Mouse (Mus musculus) forebrain, embryonic 14.5 days (tissue): ENCODE measurements around the gene Sdc1. TPM values are rescaled to one million over a fixed set of nuclear protein-coding genes. Genes with fewer than 3 reads are reported as not detected.

Experiments
- ATAC-seq: fragments of 200-750 bp; cut with Nextera tagmentation; 2 replicates; pipeline ENCODE4 v1.8.0; 2017; ENCODE audit warnings: mild to moderate bottlenecking, moderate library complexity
- DNase-seq: peaks from one replicate; pipeline ENCODE4 v3.0.0-alpha.2; 2015; ENCODE audit warnings: low spot score
- H3K27ac ChIP-seq: fragments of 300-500 bp; sonication (generic); 2 replicates; pipeline ENCODE4 v1.5.1; 2014; ENCODE audit warnings: low read depth, mild to moderate bottlenecking, control low read depth, low read length, moderate library complexity
- H3K27me3 ChIP-seq: fragments of 300-500 bp; sonication (generic); replicated peaks from 2 replicates; pipeline ENCODE4 v1.6.1; 2014; ENCODE audit warnings: low read length, control low read depth, mixed read lengths; ENCODE audit not compliant: control insufficient read depth, insufficient read depth
- H3K36me3 ChIP-seq: fragments of 300-500 bp; sonication (generic); 2 replicates; pipeline ENCODE4 v1.6.1; 2014; ENCODE audit warnings: low read length, control low read depth; ENCODE audit not compliant: control insufficient read depth, insufficient read depth
- H3K4me1 ChIP-seq: fragments of 300-500 bp; sonication (generic); 2 replicates; pipeline ENCODE4 v1.6.1; 2014; ENCODE audit warnings: antibody characterized with exemption, low read length, control low read depth; ENCODE audit not compliant: control insufficient read depth, insufficient read depth
- H3K4me2 ChIP-seq: fragments of 300-500 bp; sonication (generic); 2 replicates; pipeline ENCODE4 v1.6.1; 2014; ENCODE audit warnings: mild to moderate bottlenecking, control low read depth, low read length
- H3K4me3 ChIP-seq: fragments of 300-500 bp; sonication (generic); 2 replicates; pipeline ENCODE4 v1.5.1; 2014; ENCODE audit warnings: low read depth, low read length, control low read depth
- H3K9ac ChIP-seq: fragments of 300-500 bp; sonication (generic); 2 replicates; pipeline ENCODE4 v1.6.1; 2014; ENCODE audit warnings: mild to moderate bottlenecking, low read length, control low read depth, moderate library complexity
- H3K9me3 ChIP-seq: fragments of 300-500 bp; sonication (generic); replicated peaks from 2 replicates; pipeline ENCODE4 v1.6.1; 2016; ENCODE audit warnings: low read length, control low read depth, mixed read lengths; ENCODE audit not compliant: control insufficient read depth
- WGBS: fragments of 180-500 bp; shearing (Covaris S2); extraction: QIAGEN DNeasy Blood & Tissue Kit; methylation state at CpG from one replicate; pipeline ENCODE4 v1.1.7; 2014; 5-methylcytosine and 5-hydroxymethylcytosine counted together
- polyA plus RNA-seq: library from polyadenylated mRNA; unstranded; fragments of >200 nt; fragmentation: Nextera tagmentation; extraction: Ambion mirVana; gene quantifications from 2 replicates; pipeline ENCODE4 v1.2.1, GENCODE M21; 2014

Sdc1 gene
- polyA plus RNA-seq, 1 experiment from 2014 or later: 21.3 TPM

DNA sequence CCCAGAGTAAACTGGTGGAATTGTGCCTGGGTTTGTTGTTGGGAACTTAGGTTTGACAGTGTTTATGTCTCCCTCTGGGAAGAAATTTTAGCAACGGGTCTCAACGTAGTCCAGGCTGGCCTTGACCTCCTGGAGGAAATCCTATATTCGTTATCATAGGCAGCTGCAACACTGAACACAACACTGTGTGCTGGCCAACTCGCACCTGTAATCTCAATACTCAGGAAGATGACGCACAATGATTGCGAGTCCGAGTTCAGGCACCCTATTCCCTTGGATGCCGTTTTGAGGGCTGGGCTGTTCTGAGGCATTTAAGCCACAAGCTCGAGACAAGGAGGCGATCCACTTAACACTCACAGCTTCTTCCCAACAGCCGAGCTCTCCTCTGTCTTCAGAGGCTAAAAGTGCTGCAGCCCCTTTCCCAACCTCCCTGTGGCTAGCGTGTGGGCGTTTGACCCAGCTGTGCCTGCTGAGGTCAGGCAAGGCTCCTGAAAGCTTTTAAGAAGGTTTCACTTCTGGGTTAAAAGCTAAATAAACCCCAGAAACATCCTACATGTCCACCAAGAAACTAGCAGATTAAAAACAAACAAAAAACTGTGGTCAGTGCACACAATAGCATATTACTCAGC is 58.0 kb downstream of the Sdc1 start:
- no peak overlapping the region for H3K4me2 ChIP-seq
- 80% methylated on average over 13 of the region's 13 CpGs for WGBS
- H3K9ac ChIP-seq: no peak overlapping the region
- no peak overlapping the region for H3K4me3 ChIP-seq
- H3K36me3 ChIP-seq: no peaks in the 10 kb centered on the region
- no peaks in the 10 kb centered on the region for H3K27me3 ChIP-seq
- H3K9me3 ChIP-seq: no peaks in the 10 kb centered on the region
- H3K27ac ChIP-seq: no peak overlapping the region
- no peak for ATAC-seq
- H3K4me1 ChIP-seq: no peaks in the 10 kb centered on the region
- no peak for DNase-seq

DNA sequence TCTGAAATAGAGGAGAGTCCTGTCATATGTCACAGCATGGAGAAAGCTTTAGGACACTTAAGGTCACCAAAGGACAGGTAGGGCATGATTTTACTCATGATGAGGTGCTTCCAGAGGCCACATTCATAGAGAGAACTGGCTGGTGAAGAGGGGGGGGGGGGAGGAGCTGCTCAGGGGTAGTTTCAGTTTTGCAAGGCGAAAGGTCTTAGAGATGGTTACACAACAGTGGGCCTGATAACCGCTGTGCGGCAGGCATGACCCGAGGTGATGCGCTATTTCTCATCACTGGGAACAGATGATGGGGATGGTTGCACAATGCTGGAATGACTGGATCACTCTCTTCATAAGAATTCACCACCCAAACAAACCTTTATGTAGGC is 58.5 kb downstream of the Sdc1 start:
- Histone ChIP-seq H3K27me3 (no peaks in the 10 kb centered on the region), H3K4me3 (no peak overlapping the region), H3K9me3 (no peaks in the 10 kb centered on the region), H3K27ac (no peak overlapping the region), H3K4me2 (no peak overlapping the region), H3K9ac (no peak overlapping the region), H3K36me3 (no peaks in the 10 kb centered on the region), H3K4me1 (no peaks in the 10 kb centered on the region)
- DNase-seq (no peak), ATAC-seq (no peak)
- WGBS: 94% methylated on average over 5 of the region's 5 CpGs

DNA sequence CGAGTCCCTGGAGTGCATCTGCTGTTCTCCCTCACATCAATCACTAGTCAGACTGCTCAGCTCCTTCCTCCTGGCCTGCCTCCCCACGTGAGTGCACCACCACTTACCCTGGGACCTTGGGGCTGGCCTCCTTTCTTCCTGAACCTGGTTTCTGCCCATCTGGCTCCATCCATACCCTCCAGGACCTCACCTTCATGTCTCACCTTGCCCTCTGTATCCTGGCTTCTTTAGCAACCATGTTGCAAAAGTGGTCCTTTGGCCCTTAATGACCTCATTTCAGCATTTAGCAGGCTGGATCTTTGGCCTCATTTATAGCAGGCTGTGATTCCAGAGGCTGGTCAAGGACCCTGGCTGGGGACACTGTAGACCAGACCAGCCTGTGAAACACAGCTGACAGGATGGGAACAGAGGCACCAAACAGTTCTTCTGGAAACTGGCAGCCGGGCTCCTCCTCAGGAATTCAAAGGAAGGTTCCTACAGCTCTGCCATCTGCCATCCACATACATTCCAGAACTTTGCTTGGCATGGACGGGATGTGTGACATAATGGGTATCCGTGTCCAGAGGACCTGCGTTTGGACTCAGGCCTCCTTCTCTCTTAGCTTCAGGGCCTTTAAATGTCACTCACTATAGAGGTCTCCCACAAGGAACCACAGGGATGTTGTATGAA is 60.0 kb downstream of the Sdc1 start:
- no peak for DNase-seq
- no peak overlapping the region for H3K4me2 ChIP-seq

DNA sequence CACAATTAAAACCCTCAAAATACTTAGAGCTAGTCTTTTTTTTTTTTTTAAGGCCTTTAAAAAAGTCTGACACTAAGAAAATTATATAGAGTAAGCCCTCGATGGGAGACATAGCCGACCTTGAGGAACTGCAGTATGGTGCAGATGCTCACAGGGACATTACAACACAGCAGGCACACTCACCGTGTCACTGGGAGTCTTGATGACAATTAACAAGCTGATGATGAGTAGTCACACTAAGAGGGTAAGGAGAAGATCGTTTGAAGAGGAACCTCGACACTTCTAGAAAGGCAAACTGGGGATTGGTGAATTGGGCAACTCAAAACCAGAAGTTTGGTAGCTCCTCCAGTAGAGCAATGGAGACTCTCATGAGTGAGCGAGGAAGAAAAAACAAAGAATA is 60.6 kb downstream of the Sdc1 start:
- no peak overlapping the region for H3K4me2 ChIP-seq
- no peaks in the 10 kb centered on the region for H3K27me3 ChIP-seq
- H3K36me3 ChIP-seq: no peaks in the 10 kb centered on the region
- H3K4me1 ChIP-seq: no peaks in the 10 kb centered on the region
- no peaks in the 10 kb centered on the region for H3K9me3 ChIP-seq
- H3K27ac ChIP-seq: no peak overlapping the region
- WGBS: 89% methylated on average over 6 of the region's 6 CpGs
- no peak overlapping the region for H3K4me3 ChIP-seq
- no peak for DNase-seq
- ATAC-seq: no peak
- no peak overlapping the region for H3K9ac ChIP-seq

More for the DNA sequence above, 60.0 kb downstream of the Sdc1 start:
- Histone ChIP-seq H3K27me3 (no peaks in the 10 kb centered on the region), H3K36me3 (no peaks in the 10 kb centered on the region), H3K9ac (no peak overlapping the region), H3K27ac (no peak overlapping the region), H3K9me3 (no peaks in the 10 kb centered on the region), H3K4me3 (no peak overlapping the region), H3K4me1 (no peaks in the 10 kb centered on the region)
- no peak for ATAC-seq
- 75% methylated on average over 6 of the region's 6 CpGs for WGBS

DNA sequence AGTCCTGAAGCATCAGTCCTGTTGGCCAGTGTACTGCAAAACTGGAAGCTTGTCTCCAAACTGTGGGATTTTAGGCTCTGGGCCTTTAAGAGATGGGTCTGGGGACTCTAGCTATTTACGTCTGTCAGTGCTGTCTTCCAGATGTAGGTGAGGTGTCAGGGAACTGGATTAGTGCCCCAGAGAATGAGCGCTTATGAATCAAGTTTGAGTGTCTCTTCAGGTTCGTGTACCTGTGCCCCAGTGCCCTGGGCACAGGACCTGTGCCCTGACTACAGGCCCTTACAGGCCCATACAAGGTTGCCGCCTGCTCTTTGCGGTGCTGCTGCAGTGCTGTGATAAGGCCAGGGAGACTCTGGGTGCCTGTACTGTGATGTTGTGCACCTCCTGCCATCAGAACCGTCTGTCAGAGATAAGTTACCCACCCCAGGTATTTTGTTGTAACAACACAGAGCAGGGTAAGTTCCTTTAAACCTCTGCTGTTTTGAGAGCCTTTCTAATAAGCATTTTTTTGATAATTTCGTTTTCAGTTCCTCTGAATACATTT is 69.7 kb downstream of the Sdc1 start:
- no peak for DNase-seq
- Histone ChIP-seq H3K27ac (no peak overlapping the region), H3K9ac (no peak overlapping the region), H3K4me2 (no peak overlapping the region), H3K27me3 (no peaks in the 10 kb centered on the region), H3K9me3 (no peaks in the 10 kb centered on the region), H3K4me3 (no peak overlapping the region), H3K36me3 (no peaks in the 10 kb centered on the region), H3K4me1 (no peaks in the 10 kb centered on the region)
- WGBS: 70% methylated on average over 7 of the region's 7 CpGs
- no peak for ATAC-seq

DNA sequence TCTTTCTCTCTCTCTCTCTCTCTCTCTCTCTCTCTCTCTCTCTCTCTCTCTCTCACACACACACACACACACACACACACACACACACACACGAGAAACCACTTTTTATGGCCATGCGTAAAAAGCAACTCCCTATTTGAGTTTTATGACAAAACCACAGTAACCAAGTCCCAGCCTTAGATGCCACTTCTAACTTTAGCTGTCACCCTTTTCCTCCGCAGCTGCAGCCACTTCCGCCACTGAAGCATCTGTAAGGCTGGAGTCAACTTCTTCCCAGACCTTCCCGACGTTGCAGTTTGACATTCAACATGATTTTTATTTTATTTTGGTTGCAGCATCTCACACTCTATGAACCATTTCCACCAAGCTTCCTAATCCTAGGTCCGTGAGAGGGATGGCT is 71.6 kb downstream of the Sdc1 start:
- H3K4me3 ChIP-seq: no peak overlapping the region
- no peaks in the 10 kb centered on the region for H3K27me3 ChIP-seq
- no peaks in the 10 kb centered on the region for H3K4me1 ChIP-seq
- no peak for ATAC-seq
- DNase-seq: no peak
- H3K9ac ChIP-seq: no peak overlapping the region
- 90% methylated on average over 7 of the region's 7 CpGs for WGBS
- no peaks in the 10 kb centered on the region for H3K36me3 ChIP-seq
- no peaks in the 10 kb centered on the region for H3K9me3 ChIP-seq
- no peak overlapping the region for H3K4me2 ChIP-seq
- H3K27ac ChIP-seq: no peak overlapping the region

Other genes starting within 250 kb of the Sdc1 start
- not detected in 2 replicates for gene Slc7a15, start 172.3 kb upstream of the Sdc1 start, polyA plus RNA-seq
- gene Pum2, start 97.2 kb upstream of the Sdc1 start, polyA plus RNA-seq: 70.6 and 74.9 TPM in 2 replicates
- 192 and 199 TPM in 2 replicates for gene Laptm4a, start 150.3 kb downstream of the Sdc1 start, polyA plus RNA-seq
- 0.18 TPM in 1 of 2 replicates, not detected in the other for gene Matn3, start 176.6 kb downstream of the Sdc1 start, polyA plus RNA-seq
- gene Wdr35, start 202.6 kb downstream of the Sdc1 start, polyA plus RNA-seq: 21.6 and 24.8 TPM in 2 replicates